Mouse (Mus musculus) liver, embryonic 13.5 days (tissue): ENCODE measurements around the gene Pnma1. TPM values are rescaled to one million over a fixed set of nuclear protein-coding genes. Genes with fewer than 3 reads are reported as not detected.

Experiments
- ATAC-seq: fragments of 200-750 bp; cut with Nextera tagmentation; 2 replicates; pipeline ENCODE4 v1.8.0; 2017; ENCODE audit warnings: low read depth, mild to moderate bottlenecking, moderate number of reproducible peaks, moderate library complexity
- DNase-seq: peaks from one replicate; pipeline ENCODE4 v3.0.0; 2022
- H3K27ac ChIP-seq: fragments of 300-500 bp; sonication (generic); 2 replicates; pipeline ENCODE4 v1.5.1; 2015; ENCODE audit warnings: moderate library complexity, mild to moderate bottlenecking, inconsistent platforms
- H3K27me3 ChIP-seq: fragments of 300-500 bp; sonication (generic); 2 replicates; pipeline ENCODE4 v1.6.1; 2015; ENCODE audit warnings: mild to moderate bottlenecking, inconsistent platforms
- H3K36me3 ChIP-seq: fragments of 300-500 bp; sonication (generic); 2 replicates; pipeline ENCODE4 v1.6.1; 2015; ENCODE audit warnings: mild to moderate bottlenecking, inconsistent platforms
- H3K4me1 ChIP-seq: fragments of 300-500 bp; sonication (generic); replicated peaks from 2 replicates; pipeline ENCODE4 v1.6.1; 2015; ENCODE audit warnings: inconsistent platforms
- H3K4me2 ChIP-seq: fragments of 300-500 bp; sonication (generic); 2 replicates; pipeline ENCODE4 v1.6.1; 2015; ENCODE audit warnings: inconsistent platforms, mild to moderate bottlenecking, moderate library complexity
- H3K4me3 ChIP-seq: fragments of 300-500 bp; sonication (generic); replicated peaks from 2 replicates; pipeline ENCODE4 v1.5.1; 2015; ENCODE audit warnings: mild to moderate bottlenecking, inconsistent platforms
- H3K9ac ChIP-seq: fragments of 300-500 bp; sonication (generic); 2 replicates; pipeline ENCODE4 v1.6.1; 2015; ENCODE audit warnings: mild to moderate bottlenecking, inconsistent platforms
- H3K9me3 ChIP-seq: fragments of 300-500 bp; sonication (generic); replicated peaks from 2 replicates; pipeline ENCODE4 v1.6.1; 2016; ENCODE audit warnings: inconsistent platforms
- WGBS: fragments of 180-500 bp; shearing (Covaris S2); methylation state at CpG from one replicate; pipeline ENCODE4 v1.1.7; 2015; ENCODE audit not compliant: insufficient replicate concordance; 5-methylcytosine and 5-hydroxymethylcytosine counted together
- polyA plus RNA-seq: library from polyadenylated mRNA; unstranded; fragments of >200 nt; fragmentation: Nextera tagmentation; extraction: Ambion mirVana; gene quantifications from 2 replicates; pipeline ENCODE4 v1.2.1, GENCODE M21; 2015

The Pnma1 gene
- polyA plus RNA-seq = 0.14 TPM in 1 of 2 replicates, not detected in the other

DNA sequence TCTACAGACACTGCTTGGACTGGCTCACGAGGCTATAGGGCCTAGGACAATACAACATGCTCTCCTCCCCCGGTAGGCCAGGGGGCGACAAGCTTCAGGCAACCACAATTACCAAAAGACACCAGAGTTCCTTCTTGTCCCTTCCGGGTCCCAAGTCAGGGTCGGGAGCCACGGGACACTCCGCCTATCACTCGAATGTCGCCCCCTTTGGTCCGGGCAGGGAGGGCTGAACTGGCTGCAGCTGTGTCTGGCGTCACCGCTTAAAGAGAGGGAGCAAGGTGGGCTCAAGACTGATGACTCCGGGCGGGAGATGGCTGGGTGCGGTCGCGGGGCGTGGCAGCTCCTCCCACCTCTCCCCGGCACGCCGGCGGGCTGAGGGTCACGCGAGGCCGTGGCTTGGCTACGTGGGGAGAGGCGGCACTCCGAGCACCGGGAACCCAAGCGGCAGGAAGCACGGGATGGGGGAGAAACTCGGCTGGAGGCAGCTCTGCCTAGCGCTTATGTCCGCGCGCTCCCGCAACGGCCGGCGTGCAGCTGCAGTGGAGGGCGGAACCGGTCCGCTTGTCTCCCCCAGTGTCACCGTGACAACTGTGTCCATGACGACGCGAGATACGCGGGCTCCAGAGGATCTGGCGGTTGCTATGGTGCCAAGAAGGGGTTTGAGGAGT lies at the start of gene Pnma1:
Gene Pnma1, minus strand, starts transcription at position 536 of the 668 bp plus-strand sequence.
- peak within 1 kb of the TSS; percentile 96 for H3K27ac ChIP-seq

DNA sequence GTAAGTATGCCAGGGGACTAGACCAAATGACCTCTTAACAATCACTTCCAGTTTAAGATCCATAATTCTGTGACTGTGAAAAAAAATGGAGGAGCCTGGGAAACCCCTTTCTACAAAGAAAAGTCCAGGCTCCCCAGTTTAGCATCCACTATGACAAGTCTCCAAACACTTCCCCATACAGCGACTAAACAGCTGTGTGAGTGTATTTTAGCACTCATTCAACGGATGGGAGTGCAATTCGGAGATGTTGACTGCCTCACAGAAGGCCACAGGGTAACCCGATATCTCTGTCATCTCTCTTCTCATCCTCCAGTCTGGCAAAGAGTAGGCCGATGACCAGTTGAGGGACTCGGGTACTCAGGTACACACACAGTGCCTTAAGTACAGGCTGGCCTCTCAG lies 46.9 kb upstream of the Pnma1 start:
- Histone ChIP-seq H3K9me3 (no peaks in the 10 kb centered on the region), H3K27me3 (no peaks in the 10 kb centered on the region), H3K36me3 (no peaks in the 10 kb centered on the region), H3K4me3 (no peak overlapping the region), H3K9ac (peak overlapping the region; percentile 99), H3K27ac (peak overlapping the region; percentile 98), H3K4me2 (peak overlapping the region; percentile 98), H3K4me1 (peaks cover 80% of the 10 kb centered on the region)
- no peak for ATAC-seq
- WGBS = 36% methylated on average over 6 of the region's 6 CpGs
- DNase-seq = no peak

More for the DNA sequence above, at the start of gene Pnma1:
- ATAC-seq = peak; percentile 64
- Histone ChIP-seq H3K36me3 (peaks cover 37% of the 10 kb centered on the region), H3K9me3 (no peaks in the 10 kb centered on the region), H3K4me1 (peaks cover 65% of the 10 kb centered on the region), H3K4me3 (peak within 1 kb of the TSS; percentile 67), H3K4me2 (peak within 1 kb of the TSS; percentile 95), H3K27me3 (no peaks in the 10 kb centered on the region), H3K9ac (peak within 1 kb of the TSS; percentile 75)
- 3% methylated on average over 49 of the region's 50 CpGs for WGBS
- DNase-seq = peak; percentile 77

DNA sequence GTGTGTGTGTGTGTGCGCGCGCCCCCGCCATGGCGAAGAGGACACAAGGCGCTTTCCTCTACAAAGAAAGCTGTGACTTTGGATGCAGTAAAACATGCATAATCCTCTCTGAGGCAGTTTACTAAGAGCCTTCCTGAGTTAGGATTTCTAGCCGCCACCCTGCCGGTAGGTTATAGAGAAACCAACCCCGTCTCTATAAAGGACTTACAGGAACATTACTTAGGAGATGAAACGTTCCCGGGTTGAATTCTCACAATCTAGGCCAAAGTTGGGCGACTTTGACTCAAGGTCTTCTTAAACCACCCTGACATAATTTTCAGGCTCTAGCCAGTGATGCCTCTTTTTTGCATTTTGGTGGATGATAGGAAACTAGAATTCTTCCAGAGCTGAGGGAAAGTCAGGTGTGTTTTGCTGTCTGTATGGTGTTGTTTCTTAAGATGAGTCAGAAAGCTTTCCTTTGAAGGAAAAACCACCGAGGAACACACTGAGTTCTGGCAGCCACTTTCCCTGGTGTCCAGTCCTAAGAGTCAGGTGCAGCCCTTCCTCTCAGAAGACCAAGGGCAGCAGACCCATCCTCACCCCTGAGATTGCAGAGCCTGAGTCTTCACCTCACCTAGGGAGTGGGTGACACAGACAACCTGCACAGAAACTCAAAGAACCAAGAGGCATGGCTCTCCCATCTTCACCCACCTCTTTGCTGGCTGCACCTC lies 46.3 kb upstream of the Pnma1 start:
- WGBS = 4% methylated on average over 13 of the region's 13 CpGs

DNA sequence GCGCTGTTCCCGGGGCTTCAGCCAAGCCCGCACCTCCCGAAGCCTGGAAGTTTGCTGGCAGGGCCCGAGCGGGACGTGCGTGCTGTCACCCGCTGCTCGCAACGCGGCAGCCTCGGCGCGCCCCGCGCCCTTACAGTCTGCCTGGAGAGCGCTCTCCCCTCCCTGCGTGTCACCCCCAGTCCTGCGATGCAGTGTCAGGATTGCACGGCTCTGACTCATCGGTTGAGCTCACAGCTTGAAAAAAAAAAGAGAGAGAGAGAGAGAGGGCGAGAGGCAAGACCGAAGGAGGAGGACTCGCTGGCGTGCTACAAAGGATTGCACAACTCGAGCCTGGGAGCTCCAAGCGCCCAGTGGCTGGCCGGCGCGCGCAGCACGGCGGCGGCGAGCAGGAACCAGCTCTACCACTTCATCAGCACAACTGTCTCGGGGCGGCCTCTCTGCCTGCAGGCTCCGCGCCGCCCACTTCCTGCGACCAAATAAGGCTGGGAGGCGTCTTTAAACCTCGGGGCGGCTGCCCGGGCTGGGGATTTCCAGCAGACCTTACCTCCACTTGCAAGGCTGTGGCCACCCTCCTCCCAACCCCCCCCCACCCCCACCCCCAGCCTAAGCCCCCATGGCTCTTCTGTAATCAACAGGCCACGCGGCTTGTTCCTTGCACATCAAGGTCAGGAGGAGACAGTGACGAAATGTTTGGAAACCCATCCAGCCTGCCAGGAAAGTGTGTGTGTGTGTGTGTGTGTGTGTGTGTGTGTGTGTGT lies 45.5 kb upstream of the Pnma1 start:
- H3K4me2 ChIP-seq = peak overlapping the region; percentile 98
- peaks cover 5% of the 10 kb centered on the region; the same call in 1 of the 2 replicates for H3K36me3 ChIP-seq
- peak overlapping the region; percentile 97 for H3K4me3 ChIP-seq
- peak overlapping the region; percentile 99 for H3K9ac ChIP-seq
- H3K27ac ChIP-seq = peak overlapping the region; percentile 98
- WGBS = under 1% methylated on average over 49 of the region's 49 CpGs
- H3K9me3 ChIP-seq = no peaks in the 10 kb centered on the region
- DNase-seq = peak; percentile 89
- H3K4me1 ChIP-seq = peaks cover 83% of the 10 kb centered on the region
- no peaks in the 10 kb centered on the region for H3K27me3 ChIP-seq
- peak; percentile 84 for ATAC-seq

More for the DNA sequence above, 46.3 kb upstream of the Pnma1 start:
- DNase-seq (no peak), ATAC-seq (no peak)
- Histone ChIP-seq H3K27ac (peak overlapping the region; percentile 98), H3K4me1 (peaks cover 83% of the 10 kb centered on the region), H3K9ac (peak overlapping the region; percentile 99), H3K36me3 (peaks cover 3% of the 10 kb centered on the region; the same call in 1 of the 2 replicates), H3K4me2 (peak overlapping the region; percentile 98), H3K27me3 (no peaks in the 10 kb centered on the region), H3K4me3 (peak overlapping the region; percentile 97), H3K9me3 (no peaks in the 10 kb centered on the region)

DNA sequence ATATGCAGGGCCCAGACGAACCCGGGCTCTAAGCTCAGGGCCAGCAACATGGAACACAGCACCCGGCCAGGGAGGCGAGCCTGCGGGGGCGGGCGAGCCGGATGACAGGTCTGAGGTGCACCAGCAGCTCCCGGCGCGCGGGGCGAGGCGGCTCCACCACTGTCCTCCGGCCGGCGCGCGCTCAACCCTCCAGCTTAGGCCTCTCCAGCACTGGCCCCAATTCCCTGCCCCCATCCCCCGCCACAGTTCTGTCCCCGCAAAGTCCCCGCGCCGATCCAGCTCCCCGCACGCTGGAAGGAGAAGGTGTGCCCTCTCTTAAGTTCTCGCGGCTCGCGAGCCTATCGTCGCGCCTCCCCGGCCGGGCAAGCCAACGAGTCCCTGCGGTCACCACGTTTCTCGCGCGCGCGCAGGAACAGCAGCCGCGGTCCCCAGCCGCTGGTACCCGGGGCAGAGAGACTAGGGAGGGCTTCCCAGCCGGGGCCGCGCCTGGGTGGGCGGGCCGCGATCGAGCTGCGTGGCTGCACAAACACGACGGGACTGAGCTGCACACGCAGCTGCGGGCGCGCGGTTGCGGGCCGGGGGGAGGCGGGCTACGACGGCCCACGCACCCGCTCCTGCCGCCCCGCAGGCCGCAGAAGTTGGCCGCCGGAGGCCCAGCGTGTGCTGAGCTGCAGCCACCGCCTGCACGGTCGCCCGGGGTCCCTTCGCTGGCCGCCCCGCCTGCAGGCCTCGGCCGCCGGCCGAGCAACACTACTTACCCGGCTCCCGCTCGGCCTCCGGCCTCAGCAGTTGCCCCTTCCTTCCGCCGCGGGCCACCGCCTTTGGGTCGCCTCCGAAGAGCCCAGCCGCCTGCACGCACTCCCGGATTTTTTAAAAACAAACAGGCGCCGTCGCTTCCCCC lies 44.7 kb upstream of the Pnma1 start:
- ATAC-seq = peak; percentile 49
- WGBS = under 1% methylated on average over 102 of the region's 102 CpGs
- Histone ChIP-seq H3K27me3 (no peaks in the 10 kb centered on the region), H3K36me3 (peaks cover 9% of the 10 kb centered on the region; the same call in 1 of the 2 replicates), H3K9me3 (no peaks in the 10 kb centered on the region), H3K4me3 (peak overlapping the region; percentile 97), H3K4me1 (peaks cover 83% of the 10 kb centered on the region), H3K9ac (peak overlapping the region; percentile 99), H3K4me2 (peak overlapping the region; percentile 98), H3K27ac (peak overlapping the region; percentile 98)
- DNase-seq = peak; percentile 58

DNA sequence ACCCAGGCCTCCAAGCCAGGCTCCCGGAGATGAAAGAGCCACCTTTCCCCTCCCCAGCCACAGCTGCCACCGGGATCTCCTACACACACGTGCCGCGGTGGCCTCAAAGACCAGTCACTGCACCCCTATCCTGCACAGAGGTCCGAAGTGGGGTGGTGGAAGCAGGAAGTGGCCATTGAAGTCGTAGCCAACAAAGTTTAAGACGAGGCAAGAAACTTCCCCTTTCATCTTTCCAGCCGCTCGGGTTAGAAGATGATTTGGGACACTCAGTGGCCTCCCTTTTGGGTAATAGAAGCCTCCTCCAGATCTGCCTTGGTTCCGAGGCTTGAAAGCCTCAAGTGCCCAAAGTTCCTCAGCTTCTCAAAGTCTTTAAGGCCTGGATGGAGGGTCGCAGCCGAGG lies 44.0 kb upstream of the Pnma1 start:
- peak overlapping the region; percentile 97 for H3K4me3 ChIP-seq
- no peaks in the 10 kb centered on the region for H3K27me3 ChIP-seq
- H3K9ac ChIP-seq = peak overlapping the region; percentile 99
- DNase-seq (no peak), ATAC-seq (0 out of 2 replicates have a peak, but pooled peaks have one; percentile 8)
- peak overlapping the region; percentile 98 for H3K27ac ChIP-seq
- H3K4me1 ChIP-seq = peaks cover 83% of the 10 kb centered on the region
- under 1% methylated on average over 13 of the region's 13 CpGs for WGBS
- peaks cover 16% of the 10 kb centered on the region for H3K36me3 ChIP-seq
- H3K4me2 ChIP-seq = peak overlapping the region; percentile 98
- no peaks in the 10 kb centered on the region for H3K9me3 ChIP-seq

DNA sequence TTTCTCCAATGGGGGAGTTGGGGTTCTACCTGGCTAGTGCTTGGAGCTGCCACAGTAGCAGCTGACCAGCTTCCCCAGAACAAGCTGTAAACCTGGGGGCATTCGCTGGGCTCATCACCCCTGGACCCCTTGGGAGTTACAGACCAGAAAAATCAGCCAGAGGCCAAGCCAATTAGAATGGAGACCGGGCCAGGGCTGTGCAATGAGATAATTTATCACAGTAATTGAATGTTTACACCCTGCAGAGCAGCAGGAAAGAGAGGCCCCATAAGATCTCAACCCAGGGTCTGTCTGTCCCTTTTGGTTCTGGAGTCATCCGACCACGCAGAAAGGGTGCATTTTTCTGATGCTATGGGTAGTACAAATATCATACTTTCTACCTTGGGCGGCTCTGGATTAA lies 43.5 kb upstream of the Pnma1 start:
- H3K4me1 ChIP-seq = peaks cover 83% of the 10 kb centered on the region
- DNase-seq = no peak
- H3K4me2 ChIP-seq = peak overlapping the region; percentile 98
- H3K36me3 ChIP-seq = peaks cover 21% of the 10 kb centered on the region
- 9% methylated on average over 5 of the region's 5 CpGs for WGBS
- H3K4me3 ChIP-seq = peak overlapping the region; percentile 97
- peak overlapping the region; percentile 98 for H3K27ac ChIP-seq
- peak overlapping the region; percentile 99 for H3K9ac ChIP-seq
- ATAC-seq = peak; percentile 41
- H3K9me3 ChIP-seq = no peaks in the 10 kb centered on the region
- H3K27me3 ChIP-seq = no peaks in the 10 kb centered on the region

DNA sequence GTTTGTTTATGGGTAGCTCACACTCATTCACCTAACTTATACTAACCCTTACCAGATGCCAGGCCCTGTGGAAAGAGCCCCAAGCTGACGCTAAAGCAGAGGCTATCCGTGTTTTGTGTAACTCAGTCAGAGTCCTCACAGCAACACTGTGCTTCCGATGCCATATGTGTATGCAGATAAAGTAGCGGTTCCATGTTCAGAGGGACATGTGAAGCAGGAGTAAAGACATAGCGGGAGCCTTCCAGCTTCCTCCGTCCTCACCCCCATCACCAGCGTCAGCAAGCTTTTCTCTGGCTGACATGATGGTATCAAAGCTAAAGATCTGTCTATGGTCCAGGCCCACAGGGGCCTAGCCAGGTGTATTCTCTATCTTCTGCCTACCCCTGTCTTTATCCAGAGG lies 42.9 kb upstream of the Pnma1 start:
- 29% methylated on average over 7 of the region's 7 CpGs for WGBS
- Histone ChIP-seq H3K27me3 (no peaks in the 10 kb centered on the region), H3K27ac (peak overlapping the region; percentile 98), H3K9ac (peak overlapping the region; percentile 99), H3K4me1 (peaks cover 85% of the 10 kb centered on the region), H3K4me3 (peak overlapping the region; percentile 97), H3K4me2 (peak overlapping the region; percentile 98), H3K9me3 (no peaks in the 10 kb centered on the region), H3K36me3 (peaks cover 27% of the 10 kb centered on the region)
- ATAC-seq (peak; percentile 7; the same call in 1 of the 2 replicates), DNase-seq (no peak)

DNA sequence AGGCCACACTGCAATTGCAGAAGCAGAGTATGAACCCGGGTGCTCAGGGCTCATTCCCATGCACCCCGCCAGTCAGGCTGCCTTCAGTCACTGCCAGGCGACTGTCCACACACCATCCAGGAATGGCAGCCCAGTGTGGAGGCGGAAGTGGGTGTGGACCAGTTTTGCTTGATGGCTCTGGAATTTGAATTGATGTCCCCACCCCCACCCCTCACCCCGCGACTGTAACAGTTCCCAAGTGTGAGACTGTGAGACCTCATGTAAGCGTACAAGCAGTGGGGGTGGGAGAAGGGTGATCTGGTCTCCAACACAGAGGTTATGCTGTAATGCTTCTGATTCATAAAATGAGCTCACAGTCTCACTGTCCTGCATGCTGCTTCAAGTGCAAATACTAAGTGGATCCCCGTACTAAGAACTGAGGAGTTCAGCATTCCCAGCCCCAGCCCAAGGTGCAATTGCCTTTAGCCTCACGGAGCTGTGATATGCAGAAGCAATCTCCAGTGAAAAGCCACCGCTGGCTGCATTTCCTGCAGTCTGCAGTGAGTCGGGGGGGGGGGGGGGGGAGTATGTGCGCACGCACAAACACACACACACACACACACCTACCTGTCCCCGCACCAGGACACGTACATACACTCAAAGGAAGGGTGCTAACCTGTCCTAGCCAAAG lies 42.0 kb upstream of the Pnma1 start:
- H3K36me3 ChIP-seq = peaks cover 36% of the 10 kb centered on the region
- DNase-seq = no peak
- ATAC-seq = no peak
- no peaks in the 10 kb centered on the region for H3K27me3 ChIP-seq
- 45% methylated on average over 12 of the region's 15 CpGs for WGBS
- peak overlapping the region; percentile 98 for H3K4me2 ChIP-seq
- H3K27ac ChIP-seq = peak overlapping the region; percentile 98
- H3K9me3 ChIP-seq = no peaks in the 10 kb centered on the region
- H3K9ac ChIP-seq = peak overlapping the region; percentile 99
- peaks cover 85% of the 10 kb centered on the region for H3K4me1 ChIP-seq
- peak overlapping the region; percentile 97 for H3K4me3 ChIP-seq
